Mouse (Mus musculus): Measurements from ENCODE around the gene Cpm.

Cpm gene

GRCm38 (mm10) chr10:117643711-117644428, 14.6 kb downstream of the Cpm start:
- DNase-seq (ENCODE audit: extremely low read depth, insufficient read length, low spot score), result no peak

DNA sequence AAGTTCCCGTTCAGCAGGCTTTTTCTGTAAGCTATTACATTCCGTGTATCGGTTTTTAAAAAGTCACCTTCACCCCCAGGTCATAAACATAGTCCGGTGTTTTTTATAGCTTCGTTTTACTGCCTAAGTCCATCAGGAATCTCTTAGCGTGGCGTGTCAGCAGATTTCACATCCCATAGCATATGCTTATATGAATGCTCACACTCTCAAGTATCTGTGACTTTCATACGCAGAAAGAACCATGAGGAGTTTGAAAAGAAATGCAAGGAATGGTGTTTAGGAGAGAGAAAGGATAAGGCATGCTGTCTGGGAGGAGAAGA, 15.1 kb downstream of the Cpm start:
- DNase-seq (ENCODE audit: extremely low read depth, insufficient read length, low spot score), result no peak

DNA sequence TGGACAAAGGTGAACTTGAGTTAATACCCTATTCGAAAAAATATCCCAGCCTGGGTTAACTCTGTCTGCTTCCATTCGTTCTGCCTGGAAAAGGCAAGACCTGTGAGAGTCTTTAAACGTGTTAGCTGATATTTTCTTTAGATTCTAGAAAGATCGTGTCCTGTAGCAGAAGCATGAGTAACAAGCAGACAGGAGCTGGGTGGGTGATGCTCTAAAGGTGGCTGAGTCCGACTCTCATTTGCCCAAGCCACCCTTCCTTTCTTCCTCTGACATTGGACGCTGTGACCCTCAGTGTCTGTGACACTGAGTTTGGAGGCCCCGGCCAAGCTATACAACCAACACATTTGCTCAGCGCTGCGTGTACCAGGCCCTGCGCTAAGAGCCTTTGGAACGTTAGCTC, 15.5 kb downstream of the Cpm start:
- no peak for DNase-seq (ENCODE audit: extremely low read depth, insufficient read length, low spot score)

DNA sequence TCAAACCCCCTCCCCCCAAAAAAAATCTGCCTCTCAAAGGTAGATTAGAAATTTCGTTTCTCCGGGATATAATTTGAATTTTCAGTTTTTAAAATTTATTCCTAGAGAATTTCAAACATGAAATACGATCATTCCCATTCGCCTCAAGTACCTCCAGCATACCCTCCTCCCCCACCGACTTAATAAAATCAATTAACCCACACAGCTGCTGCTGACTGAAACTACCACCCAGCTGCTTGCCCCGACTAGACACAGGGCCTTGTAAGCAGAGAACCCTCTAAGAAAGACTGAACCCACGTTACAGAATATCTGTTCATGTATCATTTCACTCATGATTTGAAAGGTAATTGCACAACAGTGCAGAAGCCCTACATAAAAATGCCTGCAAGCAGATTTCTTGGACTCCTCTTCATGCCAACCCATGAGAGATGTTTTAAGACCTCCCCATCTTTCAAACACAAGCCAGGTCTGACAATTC, 16.2 kb downstream of the Cpm start:
- no peak for DNase-seq (ENCODE audit: extremely low read depth, insufficient read length, low spot score)

DNA sequence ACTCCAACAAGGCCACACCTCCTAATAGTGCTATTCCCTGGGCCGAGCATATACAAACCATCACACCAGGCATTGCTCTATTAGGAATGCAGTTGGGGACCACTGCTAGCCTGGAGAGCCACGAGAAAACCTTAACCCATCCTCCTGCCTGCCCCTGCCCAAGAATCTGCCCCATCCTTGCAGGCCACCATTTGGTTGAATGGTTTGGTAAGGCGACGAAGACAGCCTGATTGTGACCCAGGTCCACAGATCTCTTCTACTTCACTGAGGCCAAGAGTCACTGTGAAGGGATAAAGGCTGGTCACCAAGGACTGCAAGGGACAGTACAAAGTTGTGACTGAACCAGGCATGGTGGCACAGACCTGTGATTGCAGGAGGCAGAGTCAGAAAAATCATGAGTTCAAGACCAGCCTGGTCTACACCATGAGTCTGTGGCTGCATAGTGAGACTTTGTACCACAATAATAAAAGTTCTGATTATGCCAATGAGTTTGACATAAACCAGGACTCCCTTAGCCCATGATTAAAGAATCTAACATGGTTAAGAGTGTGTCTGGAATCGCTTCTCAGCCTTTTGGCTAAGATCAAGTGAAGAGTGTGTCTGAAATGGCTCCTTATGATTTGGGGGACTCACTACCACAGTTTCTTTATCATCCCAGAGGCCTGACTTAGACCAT, 17.3 kb downstream of the Cpm start:
- DNase-seq (ENCODE audit: extremely low read depth, insufficient read length, low spot score), result no peak

GRCm38 (mm10) chr10:117647158-117647505, 17.8 kb downstream of the Cpm start:
- no peak for DNase-seq (ENCODE audit: extremely low read depth, insufficient read length, low spot score)

- DNase-seq (ENCODE audit: extremely low read depth, insufficient read length, low spot score), result no peak
These were observed 18.7 kb downstream of the Cpm start for GRCm38 (mm10) chr10:117647964-117648472.

GRCm38 (mm10) chr10:117648643-117649042, 19.3 kb downstream of the Cpm start:
- DNase-seq (ENCODE audit: extremely low read depth, insufficient read length, low spot score), result no peak

- no peak for DNase-seq (ENCODE audit: extremely low read depth, insufficient read length, low spot score)
These were observed 20.2 kb downstream of the Cpm start for GRCm38 (mm10) chr10:117649292-117650041.

DNA sequence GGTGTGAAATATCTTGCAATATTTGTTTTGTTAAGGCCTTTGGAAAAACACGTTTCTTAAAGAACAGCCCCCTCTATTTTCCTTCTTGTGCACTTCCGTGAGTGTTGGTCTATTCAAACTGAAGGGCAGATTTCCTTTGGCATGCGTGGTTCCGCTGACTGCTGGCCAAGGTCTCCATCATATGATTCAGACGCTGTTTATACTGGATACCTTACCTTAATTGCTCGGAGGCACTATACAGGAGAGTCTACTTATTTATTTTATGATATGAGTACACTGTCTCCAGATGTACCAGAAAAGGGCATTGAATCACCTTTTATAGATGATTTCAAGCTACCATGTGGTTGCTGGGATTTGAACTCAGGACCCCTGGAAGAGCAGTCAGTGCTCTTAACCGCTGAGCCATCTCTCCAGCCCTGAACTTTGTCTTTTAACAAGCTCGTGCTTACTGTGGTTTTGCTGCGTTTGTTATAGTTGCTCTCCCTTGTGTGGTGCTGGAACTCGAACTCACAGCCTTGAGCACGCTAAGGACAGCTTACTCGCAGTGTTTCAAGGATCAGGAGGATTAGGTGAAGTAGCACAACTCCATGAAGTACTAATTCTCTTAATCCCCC, 20.8 kb downstream of the Cpm start:
- DNase-seq (ENCODE audit: extremely low read depth, insufficient read length, low spot score), result no peak

- no peak for DNase-seq (ENCODE audit: extremely low read depth, insufficient read length, low spot score)
These were observed 21.4 kb downstream of the Cpm start for GRCm38 (mm10) chr10:117650725-117651124.

- DNase-seq (ENCODE audit: extremely low read depth, insufficient read length, low spot score), result no peak
These were observed 22.5 kb downstream of the Cpm start for GRCm38 (mm10) chr10:117651587-117652377.

DNA sequence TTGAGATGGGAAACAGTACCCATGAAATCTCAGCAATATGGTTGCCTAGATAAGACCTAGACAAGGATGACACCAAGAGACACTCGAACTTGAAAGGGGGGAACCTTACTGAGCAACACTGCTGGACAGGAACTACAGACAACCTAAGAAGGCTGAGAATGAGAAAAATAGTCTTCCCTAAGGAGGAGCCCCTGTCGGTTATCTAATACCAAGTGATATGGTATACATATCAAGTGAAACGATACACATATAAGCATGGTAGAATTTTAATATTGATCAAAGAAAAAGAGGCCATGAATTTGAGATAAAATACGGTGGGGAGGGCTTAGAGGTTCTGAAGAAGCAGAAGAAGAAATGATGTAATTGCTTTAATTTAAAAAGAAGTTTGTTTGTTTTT, 23.1 kb downstream of the Cpm start:
- DNase-seq (ENCODE audit: extremely low read depth, insufficient read length, low spot score), result no peak

DNA sequence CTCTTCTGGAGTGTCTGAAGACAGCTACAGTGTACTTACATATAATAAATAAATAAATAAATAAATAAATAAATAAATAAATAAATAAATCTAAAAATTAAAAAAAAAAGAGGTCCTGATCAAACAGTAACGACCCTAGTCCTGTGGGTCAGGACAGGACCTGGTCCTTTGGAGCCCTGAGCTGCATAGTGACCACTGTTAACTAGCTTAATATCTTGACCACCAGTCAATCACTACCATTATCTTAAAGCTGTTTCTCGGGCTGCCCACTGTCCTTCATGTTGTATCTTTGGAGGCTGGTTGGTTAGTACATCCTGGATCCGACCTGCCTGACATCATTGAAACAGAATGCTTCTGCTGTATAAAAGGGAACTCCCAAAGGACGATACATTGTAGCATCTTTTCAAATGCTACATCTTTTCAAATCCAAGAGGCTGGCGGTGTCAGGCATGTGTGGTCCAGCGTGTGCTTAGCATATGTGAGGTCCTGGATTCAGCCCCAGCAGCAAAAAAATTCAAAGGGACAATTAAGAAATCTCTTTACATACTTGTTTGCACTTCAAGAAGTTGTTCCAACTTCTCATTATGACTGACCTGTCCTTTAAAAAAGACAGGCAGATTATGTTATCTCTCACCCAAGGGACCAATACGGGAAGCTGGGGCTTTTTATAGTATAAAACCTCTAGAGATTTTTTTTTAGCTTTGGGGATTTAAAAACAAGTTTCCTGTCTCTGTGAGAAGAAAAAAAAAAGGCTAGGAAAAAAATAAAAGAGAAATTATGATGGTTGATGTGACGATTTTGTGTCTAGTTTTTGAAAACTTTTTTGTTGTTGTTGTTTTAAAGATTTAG, 23.9 kb downstream of the Cpm start:
- DNase-seq (ENCODE audit: extremely low read depth, insufficient read length, low spot score), result no peak

- no peak for DNase-seq (ENCODE audit: extremely low read depth, insufficient read length, low spot score)
These were observed 24.5 kb downstream of the Cpm start for GRCm38 (mm10) chr10:117653779-117654173.

DNA sequence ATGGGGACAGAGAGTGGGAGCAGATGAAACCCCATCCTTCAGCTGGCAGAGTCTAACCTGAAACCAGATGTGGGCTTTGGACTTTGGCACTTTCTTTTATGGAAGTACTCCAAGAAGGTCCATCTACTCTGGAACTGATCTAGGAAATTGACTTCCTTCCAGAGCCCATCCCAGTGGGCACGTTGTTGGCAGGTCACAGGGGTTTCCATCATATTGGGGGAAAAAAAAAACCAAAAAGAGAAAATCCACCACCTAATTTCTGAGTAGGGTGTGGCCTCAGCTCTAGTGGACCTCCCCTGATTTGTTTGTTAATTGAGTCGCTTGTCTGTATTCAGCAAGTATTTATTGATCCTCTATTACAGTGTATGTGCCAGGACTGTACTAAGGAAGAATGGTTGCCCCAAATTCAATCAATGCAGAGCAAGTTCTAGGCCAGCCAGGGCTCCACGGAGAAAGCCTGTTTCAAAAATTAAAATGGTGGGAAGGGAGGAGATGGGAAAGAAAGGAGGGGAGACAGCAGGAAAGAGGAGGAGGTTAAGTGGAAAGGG, 25.4 kb downstream of the Cpm start:
- DNase-seq (ENCODE audit: extremely low read depth, insufficient read length, low spot score), result no peak

DNA sequence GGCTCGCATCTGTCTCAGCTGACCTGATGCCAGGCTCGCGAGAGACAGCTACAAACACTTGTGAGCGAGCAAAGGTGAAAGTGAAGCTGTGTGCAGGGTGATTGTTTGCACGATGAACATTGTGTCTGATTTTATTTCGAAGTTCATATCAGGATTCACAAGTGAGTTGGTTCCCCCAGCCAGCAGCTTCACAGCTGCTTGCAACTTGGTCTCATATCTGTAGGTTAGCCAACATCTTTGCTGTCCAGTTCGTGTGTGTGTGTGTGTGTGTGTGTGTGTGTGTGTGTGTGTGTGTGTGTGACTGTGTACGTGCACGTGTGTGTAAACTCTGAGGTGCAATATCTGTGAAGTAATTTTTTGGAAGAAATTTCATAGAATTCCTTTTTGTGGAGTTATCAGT, 26.2 kb downstream of the Cpm start:
- no peak for DNase-seq (ENCODE audit: extremely low read depth, insufficient read length, low spot score)

- no peak for DNase-seq (ENCODE audit: extremely low read depth, insufficient read length, low spot score)
These were observed 26.8 kb downstream of the Cpm start for GRCm38 (mm10) chr10:117655908-117656661.

GRCm38 (mm10) chr10:117656662-117656962, 27.3 kb downstream of the Cpm start:
- no peak for DNase-seq (ENCODE audit: extremely low read depth, insufficient read length, low spot score)

All from 3134 (cell line).